ENCODE assay signal across 8 mouse cellular contexts in genomic region chr1:153542726-153543320, GRCm38 (mm10). TPM values are rescaled to one million over a fixed set of nuclear protein-coding genes. Genes with fewer than 3 reads are reported as not detected.
A peak's percentile ranks its signal among the peaks of the same experiment; 100 is the strongest.
DNase-seq lines count a peak whose midpoint lies in the region; ATAC-seq and TF ChIP-seq lines count a peak whose summit lies in the region.

No protein-coding gene starts in this region.

- no peaks in the 10 kb centered on the region for H3K9me3 ChIP-seq in embryonic facial prominence, embryonic 14.5 days (ENCODE audit: control insufficient read depth, low read length)
- H3K9me3 ChIP-seq in lung, postnatal 0 days (ENCODE audit: low read length): no peaks in the 10 kb centered on the region
- H3K9me3 ChIP-seq in hindbrain, embryonic 13.5 days: no peaks in the 10 kb centered on the region

- TF ChIP-seq EP300 in lung, postnatal 0 days (IDR thresholded peaks at IDR 0.05): no peak

- no peak overlapping the region for H3K9ac ChIP-seq in embryonic facial prominence, embryonic 14.5 days (ENCODE audit: low read depth, low read length)
- H3K9ac ChIP-seq in lung, postnatal 0 days (replicated peaks; ENCODE audit: low read depth): no peak overlapping the region
- no peak overlapping the region for H3K9ac ChIP-seq in hindbrain, embryonic 13.5 days

- no peak overlapping the region for H3K4me3 ChIP-seq in embryonic facial prominence, embryonic 14.5 days (ENCODE audit: low read depth, low read length)
- H3K4me3 ChIP-seq in lung, postnatal 0 days (ENCODE audit: low read depth, low read length): no peak overlapping the region
- no peak overlapping the region for H3K4me3 ChIP-seq in hindbrain, embryonic 13.5 days

- TF ChIP-seq CTCF in lung, postnatal 0 days (IDR thresholded peaks at IDR 0.05): no peak

- H3K27me3 ChIP-seq in embryonic facial prominence, embryonic 14.5 days (replicated peaks; ENCODE audit: control insufficient read depth, insufficient read depth, low read length): no peaks in the 10 kb centered on the region
- no peaks in the 10 kb centered on the region for H3K27me3 ChIP-seq in lung, postnatal 0 days (replicated peaks; ENCODE audit: insufficient read depth, low read length)
- no peaks in the 10 kb centered on the region for H3K27me3 ChIP-seq in hindbrain, embryonic 13.5 days

- 37% methylated on average over 7 of the region's 7 CpGs for WGBS in embryonic facial prominence, embryonic 14.5 days
- 14% methylated on average over 7 of the region's 7 CpGs for WGBS in lung, postnatal 0 days
- WGBS in hindbrain, embryonic 13.5 days: 53% methylated on average over 7 of the region's 7 CpGs

- DNase-seq in adrenal gland, adult 2 months: peak; percentile 57
- DNase-seq in embryonic facial prominence, embryonic 14.5 days (ENCODE audit: low spot score): peak; percentile 77
- DNase-seq in kidney, adult 8-10 months: peak; percentile 71 to 78
- DNase-seq in lung, postnatal 0 days (ENCODE audit: low spot score): peak; percentile 64
- no peak for DNase-seq in right cerebral cortex, postnatal 4 days
- no peak for DNase-seq in thymus, postnatal 0 days (ENCODE audit: low spot score)
- DNase-seq in left cerebral cortex, adult 11 months (ENCODE audit: low spot score): no peak

- H3K4me2 ChIP-seq in embryonic facial prominence, embryonic 14.5 days (ENCODE audit: low read depth, low read length): no peak overlapping the region
- H3K4me2 ChIP-seq in lung, postnatal 0 days (replicated peaks; ENCODE audit: low read depth, low read length): no peak overlapping the region
- H3K4me2 ChIP-seq in hindbrain, embryonic 13.5 days: no peak overlapping the region

- H3K4me1 ChIP-seq in embryonic facial prominence, embryonic 14.5 days (ENCODE audit: control insufficient read depth, insufficient read depth, low read length): no peaks in the 10 kb centered on the region
- 0 out of 2 replicates have a peak, but pooled peaks cover 3% of the 10 kb centered on the region for H3K4me1 ChIP-seq in lung, postnatal 0 days (ENCODE audit: insufficient read depth, low read depth, low read length)
- H3K4me1 ChIP-seq in hindbrain, embryonic 13.5 days (replicated peaks): peaks cover 16% of the 10 kb centered on the region

- H3K27ac ChIP-seq in embryonic facial prominence, embryonic 14.5 days (replicated peaks; ENCODE audit: low read depth, low read length): 0 out of 2 replicates have a peak overlapping the region, but pooled peaks have one; percentile 10
- H3K27ac ChIP-seq in lung, postnatal 0 days (ENCODE audit: low read length): no peak overlapping the region
- H3K27ac ChIP-seq in hindbrain, embryonic 13.5 days: no peak overlapping the region

- ATAC-seq in embryonic facial prominence, embryonic 14.5 days (ENCODE audit: low read depth): peak; percentile 65
- peak; percentile 70 for ATAC-seq in lung, postnatal 0 days
- no peak for ATAC-seq in hindbrain, embryonic 13.5 days (ENCODE audit: low FRiP score)

- H3K36me3 ChIP-seq in embryonic facial prominence, embryonic 14.5 days (ENCODE audit: control insufficient read depth, insufficient read depth, low read length): no peaks in the 10 kb centered on the region
- no peaks in the 10 kb centered on the region for H3K36me3 ChIP-seq in lung, postnatal 0 days (ENCODE audit: insufficient read depth, low read length)
- no peaks in the 10 kb centered on the region for H3K36me3 ChIP-seq in hindbrain, embryonic 13.5 days

RNA-seq across cellular contexts. Expression of gene Npl, which starts 7.0 kb away (rescaled TPM):
- total RNA-seq in adrenal gland, adult 2 months (2021): 1 to 10 TPM; 2.9 to 8.3 TPM
- 0.15 and 0.16 TPM in 2 replicates for polyA plus RNA-seq in adrenal gland, adult 2 months (2012; rRNA removed)
- polyA plus RNA-seq in embryonic facial prominence, embryonic 14.5 days (2014; fragmentation: Nextera tagmentation; extraction: Ambion mirVana): 14.9 and 15.4 TPM in 2 replicates
- polyA plus RNA-seq in lung, postnatal 0 days (2015; fragmentation: Nextera tagmentation; extraction: Ambion mirVana): 4.0 and 4.9 TPM in 2 replicates
- 22.0 and 23.9 TPM in 2 replicates for polyA plus RNA-seq in thymus, postnatal 0 days (2015; fragmentation: Nextera tagmentation; extraction: Ambion mirVana)
- 14.0 and 14.4 TPM in 2 replicates for polyA plus RNA-seq in hindbrain, embryonic 13.5 days (2015; fragmentation: Nextera tagmentation; extraction: Ambion mirVana)

RNA-seq across cellular contexts. Expression of gene Dhx9, which starts 55.4 kb away (rescaled TPM):
- total RNA-seq in adrenal gland, adult 2 months (2021): 100 to 1,000 TPM in 1 of 2 experiments, 10 to 100 TPM in 1; 98.3 to 113 TPM
- 1.4 and 2.2 TPM in 2 replicates for polyA plus RNA-seq in adrenal gland, adult 2 months (2012; rRNA removed)
- 22.6 and 25.5 TPM in 2 replicates for polyA plus RNA-seq in embryonic facial prominence, embryonic 14.5 days (2014; fragmentation: Nextera tagmentation; extraction: Ambion mirVana)
- 14.0 and 16.3 TPM in 2 replicates for polyA plus RNA-seq in lung, postnatal 0 days (2015; fragmentation: Nextera tagmentation; extraction: Ambion mirVana)
- polyA plus RNA-seq in thymus, postnatal 0 days (2015; fragmentation: Nextera tagmentation; extraction: Ambion mirVana): 33.4 and 41.3 TPM in 2 replicates
- polyA plus RNA-seq in hindbrain, embryonic 13.5 days (2015; fragmentation: Nextera tagmentation; extraction: Ambion mirVana): 41.5 and 47.7 TPM in 2 replicates

Comparison
In these comparisons a context has a peak if more than half of its experiments do, and no peak if none do; other contexts are left out.
1. DNase-seq: peak in adrenal gland, adult 2 months (single experiment), embryonic facial prominence, embryonic 14.5 days (single experiment), kidney, adult 8-10 months (2 of 2) and lung, postnatal 0 days (single experiment); none in right cerebral cortex, postnatal 4 days (single experiment), thymus, postnatal 0 days (single experiment) and left cerebral cortex, adult 11 months (single experiment).